Mouse (Mus musculus) left cerebral cortex, adult 9 months (tissue): ENCODE measurements around the gene Gcc2.
"Not testable (repeated sequence)": the region's sequence is repeated elsewhere in the genome, so short reads cannot be mapped to it uniquely, and the experiment has no call there.

Experiments used
- DNase-seq, 2 experiments: peaks; one replicate each; pipeline ENCODE4 v3.0.0; 2022; ENCODE audit warnings: low spot score in 2 of 2

Gene Gcc2

GRCm38 (mm10) chr10:58255213-58255892 lies at the start of gene Gcc2:
Gene Gcc2 (plus strand): TSS chr10:58255497.
- DNase-seq, result peak; percentile 79 to 90

DNA sequence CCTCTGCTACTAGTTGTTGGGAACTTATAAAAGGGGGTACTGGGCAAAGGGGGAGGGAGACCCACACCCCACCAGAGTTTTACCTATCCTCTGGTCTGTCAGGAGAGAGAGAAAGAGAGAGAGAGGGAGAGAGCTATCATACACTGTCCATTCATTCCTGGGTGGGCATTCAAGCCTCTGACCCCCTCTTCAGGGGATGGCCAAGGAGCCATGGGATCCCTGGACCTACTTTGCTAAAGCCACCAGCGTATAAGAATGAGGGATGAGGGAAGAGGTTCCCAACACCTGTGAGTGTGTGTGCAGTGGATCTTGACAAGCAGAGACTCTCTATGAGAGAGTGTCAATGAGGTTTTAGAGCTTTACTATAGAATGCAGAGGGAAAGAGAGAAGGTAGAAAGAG lies 49.3 kb upstream of the Gcc2 start:
- DNase-seq, result no peak

- no peak for DNase-seq
These were observed 48.5 kb upstream of the Gcc2 start for GRCm38 (mm10) chr10:58206639-58207404.

DNA sequence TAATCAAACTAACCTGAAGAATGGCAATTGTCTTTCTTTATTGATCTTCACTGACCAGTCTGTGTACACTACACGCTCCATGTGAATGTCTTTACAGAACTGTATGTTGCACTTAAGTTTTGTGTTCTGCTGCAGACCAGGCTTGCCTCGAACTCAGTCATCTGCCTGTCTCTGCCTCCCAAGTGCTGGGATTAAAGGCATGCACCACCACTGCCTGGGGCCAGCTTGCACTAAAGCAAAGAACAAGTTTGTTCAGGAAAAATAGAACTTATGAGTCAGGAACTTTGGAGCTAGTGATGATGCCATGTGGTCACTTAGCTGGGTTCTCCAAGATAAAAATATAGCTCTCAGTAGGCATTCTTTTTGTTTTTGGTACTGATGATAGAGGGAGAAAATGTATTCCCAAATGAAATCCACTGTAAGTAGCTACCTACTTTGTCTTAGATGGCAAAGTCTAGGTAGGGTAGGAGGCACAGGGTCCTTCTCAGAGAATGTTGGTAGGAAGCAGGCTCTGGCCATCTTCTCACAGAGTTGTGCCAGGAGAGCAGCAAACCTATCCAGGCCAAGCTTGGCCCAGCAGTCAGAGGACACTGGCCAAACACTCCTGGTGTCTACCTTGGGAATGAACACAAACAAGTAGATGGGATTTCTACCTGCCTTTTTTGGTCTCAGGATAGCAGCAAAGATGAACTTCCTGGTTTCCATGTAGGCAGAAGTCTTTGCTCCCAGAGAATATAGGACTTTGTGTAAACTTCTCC lies 45.4 kb upstream of the Gcc2 start:
- no peak for DNase-seq

DNA sequence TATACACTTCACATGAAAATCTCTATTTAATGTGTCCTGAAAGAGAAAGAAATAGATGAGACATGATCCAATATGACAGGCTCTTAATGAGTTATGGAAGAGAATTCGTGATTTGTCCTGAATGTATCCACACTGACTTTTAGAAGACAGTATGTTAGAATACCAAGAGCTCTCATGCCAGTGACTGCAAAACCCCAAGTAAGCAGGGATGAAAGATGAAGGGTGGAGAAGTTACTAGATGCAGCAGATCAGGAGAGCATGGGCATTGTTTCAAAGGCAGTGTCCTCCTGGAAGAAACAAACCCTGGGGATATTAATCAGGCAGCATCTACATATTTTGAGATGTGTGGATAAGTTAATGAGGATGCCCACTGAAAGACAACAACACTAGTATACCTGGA lies 44.8 kb upstream of the Gcc2 start:
- no peak for DNase-seq

DNA sequence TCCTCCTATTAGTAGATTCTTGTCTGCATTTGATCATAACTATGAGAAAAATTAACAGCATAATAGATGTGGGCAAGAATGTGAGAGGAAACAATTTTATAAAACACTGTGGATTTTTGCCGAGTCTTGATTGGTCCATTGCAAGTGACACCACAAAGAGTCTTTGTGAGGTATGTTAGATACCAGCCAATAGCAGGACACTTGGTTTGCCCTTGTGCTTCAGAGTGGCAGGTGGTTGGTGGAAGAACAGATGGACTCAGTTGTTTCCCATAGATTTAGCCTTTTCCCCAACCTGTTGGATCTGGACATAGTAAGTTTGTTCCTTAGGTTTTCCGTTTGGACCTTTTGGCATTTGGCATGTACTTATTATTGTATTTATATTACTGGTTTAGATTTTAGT lies 44.1 kb upstream of the Gcc2 start:
- DNase-seq, result no peak

DNA sequence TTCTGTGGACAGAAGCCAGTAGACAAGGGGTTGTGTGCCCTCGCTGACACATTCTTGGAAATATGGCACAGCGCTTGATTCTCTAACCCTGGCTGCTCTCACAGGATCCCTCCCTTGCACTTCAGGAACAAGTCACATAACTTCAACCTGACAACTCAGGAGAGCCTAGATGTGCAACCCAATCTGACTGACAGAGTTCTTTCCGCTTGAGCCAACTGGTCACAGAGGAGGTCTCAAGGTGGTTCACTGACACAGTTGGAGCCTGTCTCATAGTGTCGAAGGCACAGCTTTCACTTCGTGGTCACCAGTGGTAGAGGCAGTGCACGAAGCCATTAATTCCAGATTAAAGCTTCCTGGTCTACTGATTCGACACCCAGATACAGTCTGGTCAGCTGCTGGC lies 43.1 kb upstream of the Gcc2 start:
- no peak for DNase-seq

GRCm38 (mm10) chr10:58214497-58214896 lies 40.8 kb upstream of the Gcc2 start:
- no peak for DNase-seq

DNA sequence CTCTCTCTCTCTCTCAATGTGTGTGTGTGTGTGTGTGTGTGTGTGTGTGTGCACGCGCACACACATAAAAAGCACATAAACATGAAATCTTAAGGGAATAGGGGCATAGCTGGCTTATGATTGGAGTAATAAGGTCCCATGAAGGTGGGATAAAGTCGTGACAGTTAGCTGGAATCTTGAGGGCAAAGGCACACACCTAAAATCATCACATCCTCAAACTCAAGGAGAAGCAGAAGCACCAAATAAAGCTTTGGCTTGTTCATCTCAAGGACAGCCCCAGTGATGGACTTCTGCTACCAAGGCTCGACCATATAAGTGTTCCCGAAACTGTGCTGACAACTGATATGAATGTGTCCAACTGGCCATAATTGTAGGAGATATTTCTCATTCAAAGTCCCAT lies 40.4 kb upstream of the Gcc2 start:
- DNase-seq, result no peak

- no peak for DNase-seq
These were observed 39.9 kb upstream of the Gcc2 start for GRCm38 (mm10) chr10:58215353-58215752.

DNA sequence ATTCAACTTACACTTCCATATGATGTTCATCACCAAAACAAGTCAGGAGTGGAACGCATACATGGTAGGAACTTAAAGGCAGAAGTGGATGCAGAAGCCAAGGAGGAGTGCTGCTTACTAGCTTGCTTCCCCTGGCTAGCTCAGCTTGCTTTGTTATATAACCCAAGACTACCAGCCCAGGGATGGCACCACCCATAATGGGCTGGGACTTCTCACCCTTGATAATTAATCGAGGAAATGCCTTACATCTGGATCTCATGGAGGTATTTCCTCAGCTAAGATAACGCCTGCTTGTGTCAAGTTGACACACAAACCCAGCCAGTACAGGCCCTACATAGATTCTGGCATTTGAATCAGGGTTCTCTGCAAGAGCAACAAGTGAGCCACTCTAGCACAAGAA lies 37.9 kb upstream of the Gcc2 start:
- no peak for DNase-seq

DNA sequence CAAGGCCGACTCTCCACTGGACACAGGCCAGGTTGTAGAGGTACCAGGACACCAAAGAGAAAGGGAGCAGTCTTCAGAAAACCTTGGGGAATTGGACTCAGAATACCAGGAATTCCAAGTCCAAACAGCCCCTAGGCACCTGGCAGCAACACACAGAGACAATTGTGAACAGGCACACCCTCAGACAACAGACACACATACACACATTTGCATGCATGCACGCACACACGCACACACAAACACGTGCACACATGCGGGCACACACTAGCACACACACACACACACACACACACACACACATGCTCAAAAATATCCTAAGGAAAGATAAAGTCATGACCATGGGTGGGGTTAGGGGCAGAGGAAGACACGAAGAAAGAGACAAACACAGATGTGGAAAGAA lies 34.6 kb upstream of the Gcc2 start:
- DNase-seq, result no peak

DNA sequence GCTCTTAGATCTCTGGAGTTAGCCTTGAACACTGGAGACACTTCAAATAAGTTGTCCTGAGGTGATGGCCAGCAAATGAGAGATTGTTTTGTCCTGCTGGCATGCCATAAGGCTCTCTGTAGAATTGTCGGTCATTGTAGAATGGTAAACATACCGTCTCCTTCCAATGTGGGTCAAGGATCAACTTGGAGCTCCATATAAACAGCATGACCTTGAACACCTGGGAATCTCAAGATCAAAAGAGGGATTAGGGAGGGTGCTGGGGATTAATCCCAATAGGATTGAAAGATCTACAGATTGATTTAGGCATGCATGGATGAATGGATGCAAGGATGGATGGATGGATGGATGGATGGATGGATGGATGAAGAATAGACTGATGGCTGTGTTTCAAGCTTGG lies 33.7 kb upstream of the Gcc2 start:
- peak in 1 of 2 experiments; percentile 54 for DNase-seq

- not testable (repeated sequence) for DNase-seq
These were observed 32.1 kb upstream of the Gcc2 start for GRCm38 (mm10) chr10:58223161-58223560.

GRCm38 (mm10) chr10:58223972-58224805 lies 31.1 kb upstream of the Gcc2 start:
- peak in 1 of 2 experiments; percentile 72 for DNase-seq

- DNase-seq, result not testable (repeated sequence)
These were observed 30.2 kb upstream of the Gcc2 start, which contains the start of gene AW822073 for GRCm38 (mm10) chr10:58224827-58225785. Gene AW822073 (minus strand): TSS chr10:58224930.

- not testable (repeated sequence) for DNase-seq
These were observed 28.9 kb upstream of the Gcc2 start for GRCm38 (mm10) chr10:58226357-58226756.

DNA sequence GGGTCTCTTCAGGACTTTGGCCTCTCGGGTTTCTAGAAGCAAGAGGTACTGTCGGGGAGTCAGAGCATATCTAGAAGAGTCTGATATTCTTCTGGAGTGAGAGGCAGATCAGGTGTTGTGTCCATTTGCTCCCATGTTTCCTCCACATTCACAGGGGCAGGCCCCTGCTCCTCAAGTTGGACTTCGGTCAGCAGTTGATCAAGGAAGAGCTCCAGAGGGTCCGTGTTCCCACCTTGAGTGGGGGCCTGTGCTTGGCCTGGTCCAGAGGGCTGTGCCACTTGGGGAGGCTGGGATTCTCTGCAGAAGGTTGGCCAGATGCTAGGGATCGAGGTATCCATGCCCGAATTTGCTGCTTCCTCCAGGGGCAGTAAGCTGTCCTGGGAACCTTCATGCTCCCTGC lies 27.5 kb upstream of the Gcc2 start:
- not testable (repeated sequence) for DNase-seq

GRCm38 (mm10) chr10:58230021-58230420 lies 25.3 kb upstream of the Gcc2 start:
- DNase-seq, result not testable (repeated sequence)

DNA sequence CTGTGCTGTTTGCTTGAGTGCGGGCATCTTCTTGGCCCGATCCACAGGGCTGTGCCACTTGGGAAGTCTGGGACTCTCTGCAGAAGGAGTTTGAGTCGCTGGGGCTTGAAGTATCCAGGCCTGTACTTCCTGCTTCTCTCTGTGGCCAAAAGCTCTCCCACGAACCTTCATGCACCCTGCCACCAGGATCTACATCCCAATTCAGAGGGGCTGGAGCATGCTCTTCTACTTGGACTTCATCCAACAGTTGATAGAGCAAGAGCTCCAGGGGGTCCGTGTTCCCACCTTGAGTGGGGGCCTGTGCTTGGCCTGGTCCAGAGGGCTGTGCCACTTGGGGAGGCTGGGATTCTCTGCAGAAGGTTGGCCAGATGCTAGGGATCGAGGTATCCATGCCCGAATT lies 24.2 kb upstream of the Gcc2 start:
- DNase-seq, result not testable (repeated sequence)
